Mouse (Mus musculus) G1E (cell line): ENCODE measurements around the gene Sel1l2.

Experiments used
- CTCF ChIP-seq: IDR thresholded peaks from 2 replicates; pipeline ENCODE4 v1.5.1; 2012; ENCODE audit warnings: low read depth, low read length, inconsistent platforms, mixed read lengths
- GATA2 ChIP-seq: IDR thresholded peaks from 2 replicates; pipeline ENCODE4 v1.6.1; 2012; ENCODE audit warnings: low read depth, low read length, inconsistent platforms, borderline replicate concordance

GRCm38 (mm10) chr2:140302976-140303708, 86.4 kb downstream of the Sel1l2 start:
- TF ChIP-seq CTCF, result no peak
- no peak for TF ChIP-seq GATA2
